Mouse (Mus musculus) limb, embryonic 12.5 days (tissue): ENCODE measurements around the gene Hoxb6. TPM values are rescaled to one million over a fixed set of nuclear protein-coding genes. Genes with fewer than 3 reads are reported as not detected.
A peak's percentile ranks its signal among the peaks of the same experiment; 100 is the strongest.

Experiments used
- ATAC-seq: fragments of 200-750 bp; cut with Nextera tagmentation; 2 replicates; pipeline ENCODE4 v1.8.0; 2017; ENCODE audit warnings: low read depth, moderate TSS enrichment; ENCODE audit not compliant: insufficient number of reproducible peaks, insufficient read depth, low FRiP score, low TSS enrichment
- H3K27ac ChIP-seq: fragments of 300-500 bp; sonication (generic); 2 replicates; pipeline ENCODE4 v1.5.1; 2016; ENCODE audit warnings: mild to moderate bottlenecking, moderate library complexity
- H3K27me3 ChIP-seq: fragments of 300-500 bp; sonication (generic); 2 replicates; pipeline ENCODE4 v1.6.1; 2016; ENCODE audit warnings: mild to moderate bottlenecking, moderate library complexity
- H3K36me3 ChIP-seq: fragments of 300-500 bp; sonication (generic); 2 replicates; pipeline ENCODE4 v1.6.1; 2016; ENCODE audit warnings: mild to moderate bottlenecking, moderate library complexity
- H3K4me1 ChIP-seq: fragments of 300-500 bp; sonication (generic); replicated peaks from 2 replicates; pipeline ENCODE4 v1.6.1; 2016
- H3K4me2 ChIP-seq: fragments of 300-500 bp; sonication (generic); 2 replicates; pipeline ENCODE4 v1.6.1; 2016; ENCODE audit warnings: mild to moderate bottlenecking, moderate library complexity
- H3K4me3 ChIP-seq: fragments of 300-500 bp; sonication (generic); replicated peaks from 2 replicates; pipeline ENCODE4 v1.5.1; 2016; ENCODE audit warnings: mild to moderate bottlenecking
- H3K9ac ChIP-seq: fragments of 300-500 bp; sonication (generic); replicated peaks from 2 replicates; pipeline ENCODE4 v1.6.1; 2016; ENCODE audit warnings: mild to moderate bottlenecking, moderate library complexity
- H3K9me3 ChIP-seq: fragments of 300-500 bp; sonication (generic); 2 replicates; pipeline ENCODE4 v1.6.1; 2016; ENCODE audit warnings: mild to moderate bottlenecking, moderate library complexity
- WGBS: fragments of 180-500 bp; shearing (Covaris S2); methylation state at CpG from one replicate; pipeline ENCODE4 v1.1.7; 2016; 5-methylcytosine and 5-hydroxymethylcytosine counted together
- polyA plus RNA-seq: library from polyadenylated mRNA; unstranded; fragments of >200 nt; fragmentation: Nextera tagmentation; extraction: Ambion mirVana; gene quantifications from 2 replicates; pipeline ENCODE4 v1.2.1, GENCODE M21; 2016

Gene Hoxb6
- polyA plus RNA-seq, 1 experiment from 2014 or later = 1.0 TPM

DNA sequence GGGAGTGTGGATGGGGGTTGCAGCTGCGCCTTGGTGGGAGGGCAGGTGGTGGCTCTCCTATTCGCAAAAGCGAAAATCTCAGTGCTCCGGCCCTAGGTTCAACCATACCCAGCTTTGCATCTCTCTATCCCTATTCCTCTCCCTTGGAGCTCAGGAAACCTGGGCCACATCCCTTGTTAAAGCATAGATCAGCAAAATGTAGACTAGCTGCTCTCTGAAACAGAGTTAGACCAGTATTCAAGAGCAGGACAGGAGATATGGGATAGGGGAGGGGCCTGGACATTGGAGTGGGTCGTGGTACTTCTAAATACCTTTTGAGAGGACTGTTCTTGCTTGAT, 23.0 kb downstream of the Hoxb6 start:
- H3K9ac ChIP-seq = no peak overlapping the region
- H3K4me3 ChIP-seq = no peak overlapping the region
- no peaks in the 10 kb centered on the region for H3K9me3 ChIP-seq
- WGBS = 7% methylated on average over 5 of the region's 5 CpGs
- H3K4me1 ChIP-seq = peaks cover 21% of the 10 kb centered on the region
- no peak for ATAC-seq
- H3K36me3 ChIP-seq = no peaks in the 10 kb centered on the region
- H3K27ac ChIP-seq = no peak overlapping the region
- peak overlapping the region; percentile 23 for H3K4me2 ChIP-seq
- H3K27me3 ChIP-seq = peaks cover 98% of the 10 kb centered on the region

DNA sequence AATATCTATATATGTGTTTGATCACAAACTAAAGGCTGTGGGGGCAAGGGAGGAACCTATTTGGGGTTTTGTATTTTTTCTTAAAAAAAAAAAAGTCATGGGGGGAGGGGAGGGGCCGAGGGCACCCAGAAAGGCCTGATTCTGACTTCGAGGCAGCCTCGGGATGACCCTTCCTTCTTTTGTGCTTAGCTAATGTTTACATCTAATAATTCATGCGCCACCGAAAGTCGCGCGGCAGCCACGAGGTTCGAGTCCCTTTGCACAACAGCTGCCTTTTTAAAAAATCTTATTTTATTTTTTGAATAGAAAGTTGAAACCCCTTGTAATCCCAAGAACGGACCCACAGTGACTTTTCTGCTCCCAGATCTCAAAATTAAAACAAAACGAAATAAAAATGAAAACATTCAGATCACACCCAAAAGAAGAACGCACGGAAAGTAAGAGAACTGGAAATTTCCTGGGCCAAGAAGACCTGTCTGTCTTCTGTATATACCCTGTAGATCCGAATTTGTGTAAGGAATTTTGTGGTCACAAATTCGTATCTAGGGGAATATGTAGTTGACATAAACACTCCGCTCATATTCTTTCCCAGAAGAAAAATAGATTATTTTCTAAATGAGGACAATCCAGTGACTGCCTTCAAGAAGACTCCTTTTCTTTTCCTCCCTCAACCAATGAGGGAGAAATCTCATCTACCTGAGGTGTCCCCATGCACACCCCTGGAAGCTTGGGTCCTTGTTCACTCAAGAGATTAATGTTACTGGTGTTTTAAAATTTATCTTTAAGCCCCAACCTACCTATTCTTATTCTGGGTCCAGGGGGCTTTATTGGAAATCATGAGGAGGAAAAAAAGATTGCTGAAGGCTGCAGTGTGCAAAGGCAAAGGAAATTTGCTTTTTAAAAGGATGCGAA, 24.7 kb downstream of the Hoxb6 start:
- Histone ChIP-seq H3K9me3 (no peaks in the 10 kb centered on the region), H3K4me1 (peaks cover 21% of the 10 kb centered on the region), H3K27me3 (peaks cover 97% of the 10 kb centered on the region), H3K4me3 (no peak overlapping the region), H3K27ac (no peak overlapping the region), H3K9ac (no peak overlapping the region), H3K4me2 (no peak overlapping the region), H3K36me3 (no peaks in the 10 kb centered on the region)
- ATAC-seq = no peak
- 5% methylated on average over 18 of the region's 18 CpGs for WGBS

DNA sequence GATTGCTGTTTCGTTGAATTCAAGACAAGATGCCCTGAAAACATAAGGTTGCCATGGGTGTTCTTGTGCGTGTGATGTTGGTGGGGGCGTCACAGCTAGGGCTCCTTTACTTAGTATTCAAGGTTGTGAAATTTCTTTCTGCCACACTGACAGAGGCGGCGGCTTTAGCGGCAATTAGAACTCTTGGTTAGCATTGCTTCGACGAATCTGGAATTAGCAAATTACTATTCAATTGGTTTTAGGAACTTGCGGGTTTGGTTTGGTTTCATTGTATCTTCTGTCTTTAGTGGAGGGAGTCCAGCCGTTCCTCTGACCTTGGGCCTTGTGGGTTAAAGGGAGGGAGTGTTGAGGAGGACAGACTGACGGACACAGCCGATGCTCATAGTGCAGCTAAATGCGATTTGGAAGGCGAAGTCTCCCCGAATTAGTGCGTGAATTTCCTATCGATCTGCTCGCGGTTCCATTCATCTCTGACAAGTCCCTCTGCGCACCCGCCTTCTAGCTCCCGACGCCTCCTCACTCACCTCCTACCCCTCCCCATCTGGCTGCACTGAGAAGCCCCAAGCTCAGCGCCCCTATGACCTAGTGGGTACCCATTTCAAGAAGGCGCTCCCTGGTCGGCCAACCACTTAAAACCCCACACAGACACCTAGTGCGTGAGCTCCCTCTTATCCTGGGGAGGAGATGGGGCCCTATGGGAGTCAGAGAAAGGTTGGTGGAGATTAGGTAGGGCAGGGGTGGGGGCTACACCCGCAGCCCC, 25.5 kb downstream of the Hoxb6 start, which contains the start of gene Hoxb4:
Hoxb4 (plus strand) TSS at position 660 of the 760 bp plus-strand sequence.
- Histone ChIP-seq H3K36me3 (no peaks in the 10 kb centered on the region), H3K9me3 (no peaks in the 10 kb centered on the region), H3K27ac (peak within 1 kb of the TSS; percentile 70; the same call in 1 of the 2 replicates), H3K9ac (peak within 1 kb of the TSS; percentile 48; the same call in 1 of the 2 replicates), H3K27me3 (peaks cover 97% of the 10 kb centered on the region), H3K4me1 (peaks cover 19% of the 10 kb centered on the region), H3K4me2 (peak within 1 kb of the TSS; percentile 65), H3K4me3 (peak within 1 kb of the TSS; percentile 42)
- ATAC-seq = no peak
- 2% methylated on average over 28 of the region's 28 CpGs for WGBS

DNA sequence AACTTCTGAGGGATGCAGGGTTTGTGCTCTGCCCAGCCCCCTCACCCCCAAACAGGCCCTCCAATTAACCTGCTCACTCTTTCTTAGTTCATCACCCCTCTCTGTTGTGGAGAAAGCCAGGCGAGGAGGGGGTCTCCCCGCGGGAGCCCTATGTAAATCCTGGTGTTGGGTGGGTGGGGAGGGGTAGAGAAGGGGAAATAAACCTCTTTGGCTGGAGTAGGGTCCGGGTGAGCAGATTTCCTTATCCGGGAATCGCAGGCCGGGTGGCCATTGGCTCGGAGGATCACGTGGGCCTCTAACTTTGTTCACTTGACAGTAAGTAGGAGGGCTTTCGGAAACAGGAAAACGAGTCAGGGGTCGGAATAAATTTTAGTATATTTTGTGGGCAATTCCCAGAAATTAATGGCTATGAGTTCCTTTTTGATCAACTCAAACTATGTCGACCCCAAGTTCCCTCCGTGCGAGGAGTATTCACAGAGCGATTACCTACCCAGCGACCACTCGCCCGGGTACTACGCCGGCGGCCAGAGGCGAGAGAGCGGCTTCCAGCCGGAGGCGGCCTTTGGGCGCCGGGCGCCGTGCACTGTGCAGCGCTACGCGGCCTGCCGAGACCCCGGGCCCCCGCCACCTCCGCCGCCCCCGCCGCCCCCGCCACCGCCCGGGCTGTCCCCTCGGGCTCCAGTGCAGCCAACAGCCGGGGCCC, 26.2 kb downstream of the Hoxb6 start:
- under 1% methylated on average over 43 of the region's 45 CpGs for WGBS
- Histone ChIP-seq H3K36me3 (no peaks in the 10 kb centered on the region), H3K27ac (peak overlapping the region; percentile 70; the same call in 1 of the 2 replicates), H3K4me3 (peak overlapping the region; percentile 42), H3K4me2 (peak overlapping the region; percentile 65), H3K27me3 (peaks cover 97% of the 10 kb centered on the region), H3K9me3 (no peaks in the 10 kb centered on the region), H3K9ac (peak overlapping the region; percentile 48; the same call in 1 of the 2 replicates), H3K4me1 (peaks cover 19% of the 10 kb centered on the region)
- ATAC-seq = no peak; the same call in 1 of the 2 replicates

DNA sequence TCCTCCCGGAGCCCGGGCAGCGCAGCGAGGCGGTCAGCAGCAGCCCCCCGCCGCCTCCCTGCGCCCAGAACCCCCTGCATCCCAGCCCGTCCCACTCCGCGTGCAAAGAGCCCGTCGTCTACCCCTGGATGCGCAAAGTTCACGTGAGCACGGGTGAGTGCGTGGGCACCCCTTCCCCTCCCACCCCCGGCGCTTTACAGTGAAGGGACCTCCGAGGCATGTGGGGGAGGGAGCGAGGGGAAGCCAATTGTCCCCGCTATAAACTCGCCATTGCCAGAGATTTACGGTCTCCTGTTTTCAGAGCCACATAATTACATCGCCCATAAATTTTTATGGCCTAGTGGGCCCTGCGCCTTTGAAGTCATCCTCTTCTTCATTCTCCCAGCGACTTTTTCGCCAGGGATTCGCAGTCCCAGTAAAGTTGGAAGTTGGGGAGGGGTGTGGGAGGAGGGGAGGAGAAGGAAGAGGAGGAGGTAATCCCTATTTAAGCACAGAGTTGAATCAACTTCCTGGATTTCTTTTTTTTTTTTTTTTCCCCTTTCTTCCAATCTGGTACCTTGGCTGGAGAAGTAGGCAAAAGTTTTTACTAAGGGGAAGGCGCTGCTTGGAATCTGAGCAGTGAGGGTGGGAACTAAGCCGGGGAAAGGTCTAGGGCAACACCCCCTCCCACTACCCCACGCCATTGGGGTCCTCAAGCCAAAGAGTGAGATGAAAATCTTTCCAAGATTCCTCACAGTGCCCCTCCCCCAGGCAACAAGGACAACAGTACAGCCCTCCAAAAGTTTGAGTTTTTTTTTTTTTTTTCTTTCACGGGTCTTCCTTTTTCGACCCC, 27.0 kb downstream of the Hoxb6 start:
- peak overlapping the region; percentile 48; the same call in 1 of the 2 replicates for H3K9ac ChIP-seq
- H3K36me3 ChIP-seq = no peaks in the 10 kb centered on the region
- peak overlapping the region; percentile 65 for H3K4me2 ChIP-seq
- WGBS = under 1% methylated on average over 32 of the region's 34 CpGs
- H3K27ac ChIP-seq = peak overlapping the region; percentile 70; the same call in 1 of the 2 replicates
- H3K4me3 ChIP-seq = peak overlapping the region; percentile 42
- peaks cover 19% of the 10 kb centered on the region for H3K4me1 ChIP-seq
- peaks cover 97% of the 10 kb centered on the region for H3K27me3 ChIP-seq
- ATAC-seq = no peak; the same call in 1 of the 2 replicates
- H3K9me3 ChIP-seq = no peaks in the 10 kb centered on the region

DNA sequence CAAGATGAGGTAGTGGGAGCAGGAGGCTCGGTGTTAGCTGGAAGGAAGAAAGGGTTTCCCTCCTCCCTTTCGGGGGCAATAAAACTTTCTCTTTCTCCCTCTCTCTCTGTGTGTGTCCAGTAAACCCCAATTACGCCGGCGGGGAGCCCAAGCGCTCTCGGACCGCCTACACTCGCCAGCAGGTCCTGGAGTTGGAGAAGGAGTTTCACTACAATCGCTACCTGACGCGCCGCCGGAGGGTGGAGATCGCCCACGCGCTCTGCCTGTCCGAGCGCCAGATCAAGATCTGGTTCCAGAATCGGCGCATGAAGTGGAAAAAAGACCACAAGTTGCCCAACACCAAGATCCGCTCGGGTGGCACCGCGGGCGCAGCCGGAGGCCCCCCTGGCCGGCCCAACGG, 27.6 kb downstream of the Hoxb6 start:
- Histone ChIP-seq H3K27ac (0 out of 2 replicates have a peak overlapping the region, but pooled peaks have one; percentile 35), H3K27me3 (peaks cover 97% of the 10 kb centered on the region), H3K9me3 (no peaks in the 10 kb centered on the region), H3K4me1 (peaks cover 19% of the 10 kb centered on the region), H3K4me2 (peak overlapping the region; percentile 65), H3K4me3 (peak overlapping the region; percentile 42), H3K36me3 (no peaks in the 10 kb centered on the region), H3K9ac (0 out of 2 replicates have a peak overlapping the region, but pooled peaks have one; percentile 18)
- under 1% methylated on average over 29 of the region's 29 CpGs for WGBS
- no peak for ATAC-seq

DNA sequence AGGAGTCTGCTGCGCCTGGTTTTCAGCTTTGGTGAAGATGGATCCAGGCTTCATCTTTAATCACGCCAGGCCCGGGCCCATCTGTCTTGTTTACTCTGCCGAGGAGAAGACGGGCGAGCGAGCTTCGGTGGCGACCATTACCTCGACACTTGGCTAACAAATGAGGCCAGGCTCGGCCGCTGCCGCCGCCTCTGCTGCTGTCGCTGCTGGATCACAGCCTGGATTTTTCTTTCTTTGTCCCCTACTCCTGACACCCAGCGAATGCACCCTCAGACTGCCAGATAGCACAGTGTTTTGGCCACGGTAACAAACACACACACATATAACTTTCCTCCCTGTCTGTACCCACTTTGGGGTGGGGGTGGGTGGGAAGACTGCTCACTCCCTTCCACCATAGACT, 28.4 kb downstream of the Hoxb6 start:
- no peak for ATAC-seq
- H3K9ac ChIP-seq = no peak overlapping the region
- peaks cover 20% of the 10 kb centered on the region for H3K4me1 ChIP-seq
- H3K9me3 ChIP-seq = no peaks in the 10 kb centered on the region
- H3K4me3 ChIP-seq = no peak overlapping the region; the same call in 1 of the 2 replicates
- peak overlapping the region; percentile 7; the same call in 1 of the 2 replicates for H3K4me2 ChIP-seq
- H3K27ac ChIP-seq = no peak overlapping the region
- H3K36me3 ChIP-seq = no peaks in the 10 kb centered on the region
- peaks cover 97% of the 10 kb centered on the region for H3K27me3 ChIP-seq
- WGBS = 4% methylated on average over 17 of the region's 17 CpGs

DNA sequence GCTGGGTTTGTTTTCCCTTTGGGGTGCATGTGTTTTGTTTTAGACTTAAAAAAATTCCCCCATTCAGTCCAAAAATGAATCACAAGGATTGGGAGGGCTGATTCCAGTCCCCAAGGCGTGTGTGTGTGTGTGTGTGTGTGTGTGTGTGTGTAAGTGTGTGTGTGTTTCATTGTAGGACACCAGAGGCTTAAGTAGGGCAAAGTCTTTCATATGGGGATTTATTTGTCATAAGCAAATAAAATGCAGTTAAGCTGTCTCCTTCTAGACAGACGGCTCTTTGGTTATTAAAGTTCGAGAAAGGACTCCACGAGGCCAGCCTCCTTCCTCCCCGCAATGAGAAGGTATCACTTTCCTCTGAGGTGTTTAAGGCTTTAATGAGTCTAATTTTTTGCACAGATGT, 29.6 kb downstream of the Hoxb6 start:
- Histone ChIP-seq H3K9me3 (no peaks in the 10 kb centered on the region), H3K4me2 (no peak overlapping the region), H3K4me3 (no peak overlapping the region), H3K27ac (no peak overlapping the region), H3K4me1 (peaks cover 23% of the 10 kb centered on the region), H3K36me3 (no peaks in the 10 kb centered on the region), H3K9ac (no peak overlapping the region), H3K27me3 (peaks cover 97% of the 10 kb centered on the region)
- ATAC-seq = no peak
- 8% methylated on average over 5 of the region's 5 CpGs for WGBS

DNA sequence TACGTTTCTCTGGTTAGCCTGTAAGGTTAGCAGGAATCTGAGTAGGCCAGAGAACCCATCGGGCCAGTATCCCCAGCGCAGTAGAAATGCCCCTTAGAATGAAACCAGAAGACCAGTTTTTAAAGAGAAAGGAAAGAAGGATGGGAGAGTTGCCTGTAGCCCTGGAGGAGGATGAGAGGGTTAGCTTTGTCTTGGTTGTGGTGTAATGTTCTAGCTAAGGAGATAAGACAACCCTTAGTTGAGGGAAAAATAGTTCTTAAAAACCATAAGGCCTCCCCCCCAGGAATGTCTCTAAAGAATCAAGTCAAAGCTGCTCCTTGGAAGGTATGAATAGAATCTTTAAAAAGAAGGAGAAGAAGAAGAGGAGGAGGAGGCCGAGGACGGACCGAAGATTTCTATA, 30.5 kb downstream of the Hoxb6 start:
- no peaks in the 10 kb centered on the region for H3K9me3 ChIP-seq
- H3K4me1 ChIP-seq = peaks cover 23% of the 10 kb centered on the region
- WGBS = 14% methylated on average over 6 of the region's 6 CpGs
- ATAC-seq = no peak
- no peak overlapping the region for H3K4me2 ChIP-seq
- peaks cover 99% of the 10 kb centered on the region for H3K27me3 ChIP-seq
- no peak overlapping the region for H3K4me3 ChIP-seq
- H3K9ac ChIP-seq = no peak overlapping the region
- H3K36me3 ChIP-seq = no peaks in the 10 kb centered on the region
- H3K27ac ChIP-seq = no peak overlapping the region

DNA sequence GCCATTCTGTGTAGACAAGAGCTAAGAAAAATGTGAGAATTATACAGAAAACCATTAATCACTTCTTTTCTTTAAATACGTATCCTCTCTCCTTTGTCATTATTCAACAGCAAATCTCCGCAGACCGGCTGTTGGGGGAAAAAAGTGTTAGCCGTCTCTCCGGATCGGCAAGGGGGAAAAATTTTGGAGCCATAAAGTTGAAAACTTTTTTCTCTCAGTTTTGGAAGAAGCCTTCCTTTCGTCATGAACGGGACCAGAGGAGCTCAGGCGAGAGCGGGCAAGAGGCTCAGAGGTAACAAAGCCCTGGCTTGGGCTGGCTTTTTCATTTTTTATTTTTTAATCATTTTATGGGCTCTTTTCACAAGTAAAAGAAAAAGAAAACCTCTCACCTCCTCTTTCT, 30.9 kb downstream of the Hoxb6 start, which contains the start of gene Hoxb3:
Hoxb3 (plus strand) TSS at position 173 of the 400 bp plus-strand sequence.
- ATAC-seq = no peak
- no peak within 1 kb of the TSS for H3K4me3 ChIP-seq
- peaks cover 99% of the 10 kb centered on the region for H3K27me3 ChIP-seq
- H3K4me2 ChIP-seq = no peak within 1 kb of the TSS
- H3K9me3 ChIP-seq = no peaks in the 10 kb centered on the region
- WGBS = 11% methylated on average over 10 of the region's 10 CpGs
- no peak within 1 kb of the TSS for H3K9ac ChIP-seq
- H3K4me1 ChIP-seq = peaks cover 23% of the 10 kb centered on the region
- H3K36me3 ChIP-seq = no peaks in the 10 kb centered on the region
- H3K27ac ChIP-seq = no peak within 1 kb of the TSS
